Mouse (Mus musculus) ES-Bruce4 (cell line): ENCODE results near the gene Cym.

Experiments used
- CTCF ChIP-seq: IDR thresholded peaks from one replicate; pipeline ENCODE4 v1.8.1; 2011; ENCODE audit warnings: low read depth, low read length
- EP300 ChIP-seq: IDR thresholded peaks from 2 replicates; pipeline ENCODE4 v1.6.1; 2011; ENCODE audit warnings: low read depth, low read length; ENCODE audit not compliant: insufficient read depth
- POLR2A ChIP-seq: IDR thresholded peaks from one replicate; pipeline ENCODE4 v1.8.1; 2011; ENCODE audit warnings: low read length; ENCODE audit not compliant: insufficient read depth

GRCm38 (mm10) chr3:107204413-107204812 lies 17.1 kb downstream of the Cym start:
- TF ChIP-seq POLR2A: no peak
- no peak for TF ChIP-seq EP300
- no peak for TF ChIP-seq CTCF
